Mouse (Mus musculus) urinary bladder, postnatal 14 days (tissue): Measurements from ENCODE around the gene Prm2.

Experiments
- DNase-seq: peaks from one replicate; pipeline ENCODE4 v3.0.0; 2021; ENCODE audit warnings: low spot score

Prm2 gene

GRCm38 (mm10) chr16:10796034-10796433 is at the start of gene Prm2:
Gene Prm2 (minus strand): TSS chr16:10796134.
- DNase-seq, result no peak

- DNase-seq, result no peak
These were observed 48.4 kb upstream of the Prm2 start for GRCm38 (mm10) chr16:10844319-10844670.

GRCm38 (mm10) chr16:10843486-10844318 is 47.8 kb upstream of the Prm2 start:
- DNase-seq, result no peak

- DNase-seq, result no peak
These were observed 46.4 kb upstream of the Prm2 start for GRCm38 (mm10) chr16:10842282-10842855.

- DNase-seq, result no peak
These were observed 44.1 kb upstream of the Prm2 start for GRCm38 (mm10) chr16:10840018-10840417.

GRCm38 (mm10) chr16:10838487-10839245 is 42.7 kb upstream of the Prm2 start:
- DNase-seq, result peak; percentile 12

GRCm38 (mm10) chr16:10837903-10838302 is 42.0 kb upstream of the Prm2 start:
- no peak for DNase-seq

GRCm38 (mm10) chr16:10837250-10837649 is 41.3 kb upstream of the Prm2 start:
- DNase-seq, result no peak

- no peak for DNase-seq
These were observed 40.5 kb upstream of the Prm2 start for GRCm38 (mm10) chr16:10836388-10836787.

GRCm38 (mm10) chr16:10834911-10835587 is 39.1 kb upstream of the Prm2 start, which contains the start of gene Rmi2:
Gene Rmi2 (plus strand): TSS chr16:10835059.
- peak; percentile 88 for DNase-seq

- no peak for DNase-seq
These were observed 38.6 kb upstream of the Prm2 start for GRCm38 (mm10) chr16:10834542-10834910.

GRCm38 (mm10) chr16:10828461-10828805 is 32.5 kb upstream of the Prm2 start:
- peak; percentile 23 for DNase-seq

GRCm38 (mm10) chr16:10827766-10828460 is 32.0 kb upstream of the Prm2 start:
- no peak for DNase-seq

- no peak for DNase-seq
These were observed 31.3 kb upstream of the Prm2 start for GRCm38 (mm10) chr16:10827269-10827668.

GRCm38 (mm10) chr16:10825840-10826239 is 29.9 kb upstream of the Prm2 start:
- DNase-seq, result no peak

GRCm38 (mm10) chr16:10824536-10824935 is 28.6 kb upstream of the Prm2 start:
- no peak for DNase-seq

- no peak for DNase-seq
These were observed 25.5 kb upstream of the Prm2 start for GRCm38 (mm10) chr16:10821387-10821786.

GRCm38 (mm10) chr16:10819966-10820365 is 24.0 kb upstream of the Prm2 start:
- no peak for DNase-seq

GRCm38 (mm10) chr16:10818579-10819135 is 22.7 kb upstream of the Prm2 start:
- DNase-seq, result no peak

- DNase-seq, result no peak
These were observed 18.9 kb upstream of the Prm2 start for GRCm38 (mm10) chr16:10814864-10815263.

GRCm38 (mm10) chr16:10813726-10814125 is 17.8 kb upstream of the Prm2 start:
- no peak for DNase-seq
